Mouse (Mus musculus) heart, adult 2 months (tissue): Measurements from ENCODE around the gene Diaph2.

Experiments
- CTCF ChIP-seq: fragments of 200-600 bp; IDR thresholded peaks from 2 replicates; pipeline ENCODE4 v1.8.1; 2022; ENCODE audit warnings: antibody characterized with exemption, mild to moderate bottlenecking, moderate library complexity
- POLR2A ChIP-seq: fragments of 200-500 bp; IDR thresholded peaks from 2 replicates; pipeline ENCODE4 v1.6.1; 2011; ENCODE audit warnings: mild to moderate bottlenecking, low read depth, low read length, control low read depth; ENCODE audit not compliant: insufficient read depth

DNA sequence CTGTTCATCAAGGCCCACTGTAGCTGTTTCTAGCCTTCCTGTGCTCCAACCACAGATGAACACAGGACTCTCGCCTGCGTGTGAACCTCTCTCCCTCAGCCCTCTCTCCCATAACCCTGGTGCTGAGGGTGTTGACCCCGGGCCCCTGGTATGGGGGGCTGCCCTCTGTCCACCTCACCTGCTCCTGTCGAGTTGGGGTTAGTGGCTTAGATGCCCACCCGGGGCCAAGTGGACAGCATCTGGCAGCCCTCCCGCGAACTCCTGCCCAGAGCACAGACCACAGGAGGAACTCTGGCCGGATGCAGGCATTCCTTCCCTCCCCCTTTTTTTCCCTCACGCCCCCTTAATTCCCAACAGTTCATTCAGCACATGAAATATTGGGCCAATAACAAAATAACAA, 537.5 kb downstream of the Diaph2 start:
- no peak for TF ChIP-seq POLR2A
- TF ChIP-seq CTCF = no peak
